17 mouse cellular contexts compared by ENCODE assay signal in genomic region chr13:73070531-73070908, GRCm38 (mm10).
DNase-seq lines count a peak whose midpoint lies in the region; ATAC-seq lines count a peak whose summit lies in the region.
"Had no signal": no experiment of that assay in that cellular context is flagged by ENCODE, and none has a peak within 500 bp of the region (broad histone marks: within the 10 kb centered on the region; RNA-seq: fewer than 3 reads in every experiment).

No protein-coding gene starts in this region.

- peak overlapping the region; percentile 16; the same call in 1 of the 2 replicates for H3K4me2 ChIP-seq in forebrain, embryonic 13.5 days
- peak overlapping the region; percentile 11 for H3K4me2 ChIP-seq in midbrain, embryonic 13.5 days (replicated peaks)
- no peak overlapping the region for H3K4me2 ChIP-seq in midbrain, embryonic 11.5 days
- peak overlapping the region; percentile 22 for H3K4me2 ChIP-seq in hindbrain, embryonic 16.5 days (ENCODE audit: low read length)
- H3K4me2 ChIP-seq in neural tube, embryonic 14.5 days (ENCODE audit: low read depth, low read length), result no peak overlapping the region

- H3K27me3 ChIP-seq in forebrain, embryonic 13.5 days, result peaks cover 26% of the 10 kb centered on the region
- peaks cover 39% of the 10 kb centered on the region for H3K27me3 ChIP-seq in forebrain, embryonic 10.5 days (ENCODE audit: poor library complexity, severe bottlenecking)
- peaks cover 35% of the 10 kb centered on the region for H3K27me3 ChIP-seq in midbrain, embryonic 13.5 days
- H3K27me3 ChIP-seq in midbrain, embryonic 11.5 days (ENCODE audit: control insufficient read depth, insufficient read depth, low read length), result no peaks in the 10 kb centered on the region; the same call in 1 of the 2 replicates
- peaks cover 2% of the 10 kb centered on the region; the same call in 1 of the 2 replicates for H3K27me3 ChIP-seq in hindbrain, embryonic 16.5 days (replicated peaks; ENCODE audit: control insufficient read depth, insufficient read depth, low read length)
- 0 out of 2 replicates have a peak, but pooled peaks cover 2% of the 10 kb centered on the region for H3K27me3 ChIP-seq in neural tube, embryonic 14.5 days (ENCODE audit: control insufficient read depth, insufficient read depth, low read length)

- no peak for DNase-seq in forebrain, embryonic 10.5 days (ENCODE audit: extremely low spot score, low spot score)
- DNase-seq in midbrain, embryonic 11.5 days (ENCODE audit: low spot score, missing footprints), result no peak
- DNase-seq in right cerebral cortex, postnatal 36 days (ENCODE audit: low spot score in 2 of 2), result no peak
- DNase-seq in thymus, postnatal 10 days (ENCODE audit: low spot score in 2 of 2), result no peak
- DNase-seq: adrenal gland, postnatal 14 days; kidney, adult 18-20 months; layer of hippocampus, adult 9-11 months; liver, postnatal 0 days; lung, postnatal 4 days; right cerebral cortex, postnatal 14 days had no signal

- no peak for ATAC-seq in forebrain, embryonic 13.5 days
- ATAC-seq in midbrain, embryonic 13.5 days, result no peak
- no peak for ATAC-seq in midbrain, embryonic 11.5 days (ENCODE audit: low FRiP score)
- peak; percentile 74 for ATAC-seq in hindbrain, embryonic 16.5 days
- peak; percentile 30; the same call in 1 of the 2 replicates for ATAC-seq in neural tube, embryonic 14.5 days (ENCODE audit: low read depth)
- ATAC-seq: liver, postnatal 0 days had no signal

- WGBS in forebrain, embryonic 13.5 days, result 27% methylated on average over 7 of the region's 7 CpGs
- WGBS in forebrain, embryonic 10.5 days, result 60% methylated on average over 7 of the region's 7 CpGs
- 28% methylated on average over 7 of the region's 7 CpGs for WGBS in midbrain, embryonic 13.5 days
- 64% methylated on average over 7 of the region's 7 CpGs for WGBS in midbrain, embryonic 11.5 days
- 27% methylated on average over 7 of the region's 7 CpGs for WGBS in hindbrain, embryonic 16.5 days
- 12% methylated on average over 7 of the region's 7 CpGs for WGBS in neural tube, embryonic 14.5 days

- peaks cover 17% of the 10 kb centered on the region for H3K4me1 ChIP-seq in forebrain, embryonic 13.5 days
- peaks cover 28% of the 10 kb centered on the region for H3K4me1 ChIP-seq in forebrain, embryonic 10.5 days
- peaks cover 22% of the 10 kb centered on the region for H3K4me1 ChIP-seq in midbrain, embryonic 13.5 days (replicated peaks)
- H3K4me1 ChIP-seq in midbrain, embryonic 11.5 days (ENCODE audit: control insufficient read depth, insufficient read depth, low read length), result peaks cover 4% of the 10 kb centered on the region
- peaks cover 23% of the 10 kb centered on the region for H3K4me1 ChIP-seq in hindbrain, embryonic 16.5 days (ENCODE audit: control insufficient read depth, insufficient read depth, low read depth, low read length)
- H3K4me1 ChIP-seq in neural tube, embryonic 14.5 days (ENCODE audit: control insufficient read depth, insufficient read depth, low read length), result peaks cover 9% of the 10 kb centered on the region

- H3K9me3 ChIP-seq in forebrain, embryonic 13.5 days (replicated peaks), result no peaks in the 10 kb centered on the region
- no peaks in the 10 kb centered on the region for H3K9me3 ChIP-seq in forebrain, embryonic 10.5 days
- H3K9me3 ChIP-seq in midbrain, embryonic 13.5 days, result no peaks in the 10 kb centered on the region
- H3K9me3 ChIP-seq in midbrain, embryonic 11.5 days (ENCODE audit: control insufficient read depth, low read length), result no peaks in the 10 kb centered on the region
- H3K9me3 ChIP-seq in hindbrain, embryonic 16.5 days (ENCODE audit: control insufficient read depth, low read length), result no peaks in the 10 kb centered on the region
- H3K9me3 ChIP-seq in neural tube, embryonic 14.5 days (ENCODE audit: control insufficient read depth, low read length), result no peaks in the 10 kb centered on the region
- H3K9me3 ChIP-seq: limb, embryonic 10.5 days had no signal

- no peak overlapping the region for H3K27ac ChIP-seq in forebrain, embryonic 13.5 days
- H3K27ac ChIP-seq in forebrain, embryonic 10.5 days, result no peak overlapping the region
- no peak overlapping the region for H3K27ac ChIP-seq in midbrain, embryonic 13.5 days
- no peak overlapping the region for H3K27ac ChIP-seq in midbrain, embryonic 11.5 days (ENCODE audit: low read depth, low read length)
- H3K27ac ChIP-seq in hindbrain, embryonic 16.5 days (ENCODE audit: low read depth, low read length), result peak overlapping the region; percentile 21; the same call in 1 of the 2 replicates
- no peak overlapping the region for H3K27ac ChIP-seq in neural tube, embryonic 14.5 days (ENCODE audit: low read depth, low read length)
- H3K27ac ChIP-seq: left cerebral cortex, adult 2 months; limb, embryonic 10.5 days had no signal

- no peak overlapping the region for H3K9ac ChIP-seq in forebrain, embryonic 13.5 days
- no peak overlapping the region for H3K9ac ChIP-seq in midbrain, embryonic 13.5 days (replicated peaks)
- H3K9ac ChIP-seq in midbrain, embryonic 11.5 days (ENCODE audit: low read length), result no peak overlapping the region
- H3K9ac ChIP-seq in hindbrain, embryonic 16.5 days (ENCODE audit: low read depth, low read length), result no peak overlapping the region
- no peak overlapping the region for H3K9ac ChIP-seq in neural tube, embryonic 14.5 days (replicated peaks; ENCODE audit: low read depth, low read length)
- H3K9ac ChIP-seq: liver, postnatal 0 days had no signal

- H3K4me3 ChIP-seq in forebrain, embryonic 13.5 days, result no peak overlapping the region
- H3K4me3 ChIP-seq in forebrain, embryonic 10.5 days, result no peak overlapping the region
- H3K4me3 ChIP-seq in midbrain, embryonic 13.5 days (replicated peaks), result no peak overlapping the region
- H3K4me3 ChIP-seq in midbrain, embryonic 11.5 days (ENCODE audit: low read depth, low read length), result no peak overlapping the region
- no peak overlapping the region for H3K4me3 ChIP-seq in hindbrain, embryonic 16.5 days (ENCODE audit: low read length)
- H3K4me3 ChIP-seq in neural tube, embryonic 14.5 days (ENCODE audit: low read depth, low read length), result no peak overlapping the region
- H3K4me3 ChIP-seq: left cerebral cortex, adult 2 months; limb, embryonic 10.5 days had no signal

- H3K36me3 ChIP-seq in forebrain, embryonic 13.5 days (ENCODE audit: poor library complexity, severe bottlenecking), result no peaks in the 10 kb centered on the region
- no peaks in the 10 kb centered on the region for H3K36me3 ChIP-seq in forebrain, embryonic 10.5 days (replicated peaks)
- H3K36me3 ChIP-seq in midbrain, embryonic 13.5 days, result no peaks in the 10 kb centered on the region
- no peaks in the 10 kb centered on the region for H3K36me3 ChIP-seq in midbrain, embryonic 11.5 days (ENCODE audit: control insufficient read depth, insufficient read depth, low read length)
- no peaks in the 10 kb centered on the region for H3K36me3 ChIP-seq in hindbrain, embryonic 16.5 days (ENCODE audit: control insufficient read depth, insufficient read depth, low read length)
- H3K36me3 ChIP-seq in neural tube, embryonic 14.5 days (ENCODE audit: control insufficient read depth, insufficient read depth, low read length), result no peaks in the 10 kb centered on the region
- H3K36me3 ChIP-seq: G1E; limb, embryonic 10.5 days had no signal

Comparison
In these comparisons a context has a peak if more than half of its experiments do, and no peak if none do; other contexts are left out.
1. H3K4me2 ChIP-seq: peak in forebrain, embryonic 13.5 days (single experiment), midbrain, embryonic 13.5 days (single experiment) and hindbrain, embryonic 16.5 days (single experiment); none in midbrain, embryonic 11.5 days (single experiment) and neural tube, embryonic 14.5 days (single experiment).
2. ATAC-seq: peak in hindbrain, embryonic 16.5 days (single experiment) and neural tube, embryonic 14.5 days (single experiment); none in forebrain, embryonic 13.5 days (single experiment), midbrain, embryonic 13.5 days (single experiment) and midbrain, embryonic 11.5 days (single experiment).